Mouse (Mus musculus) bone marrow macrophage, adult 2 months (primary cell): Measurements from ENCODE around the gene Olfr1233.

Experiments used
- CTCF ChIP-seq: IDR thresholded peaks from 2 replicates; pipeline ENCODE4 v1.5.1; 2012; ENCODE audit warnings: low read depth, mild to moderate bottlenecking, low read length, moderate library complexity
- POLR2A ChIP-seq: IDR thresholded peaks from 2 replicates; pipeline ENCODE4 v1.6.1; 2012; ENCODE audit warnings: mild to moderate bottlenecking, low read depth, low read length, borderline replicate concordance

GRCm38 (mm10) chr2:89342298-89342697, at the start of gene Olfr1233:
- TF ChIP-seq POLR2A (no peak), CTCF (no peak)
